Mouse (Mus musculus): ENCODE measurements at regions not wholly inside any gene's neighbourhood (a gene's known extent, or its start where the extent isn't known, plus 50 kb on each side); places are given as distances from the start of the nearest gene placed in this dataset.

GRCm38 (mm10) chr11:19827996-19828395, 96.2 kb upstream of the Spred2 start:
- Histone ChIP-seq H3K4me2 (no peak overlapping the region), H3K27ac (no peak overlapping the region), H3K27me3 (replicated peaks) (no peaks in the 10 kb centered on the region), H3K4me1 (0 out of 2 replicates have a peak, but pooled peaks cover 4% of the 10 kb centered on the region), H3K4me3 (no peak overlapping the region), H3K9me3 (no peaks in the 10 kb centered on the region), H3K36me3 (replicated peaks) (no peaks in the 10 kb centered on the region), H3K9ac (no peak overlapping the region)
- ATAC-seq (replicated peaks) = no peak
- 91% methylated on average over 11 of the region's 11 CpGs for WGBS

DNA sequence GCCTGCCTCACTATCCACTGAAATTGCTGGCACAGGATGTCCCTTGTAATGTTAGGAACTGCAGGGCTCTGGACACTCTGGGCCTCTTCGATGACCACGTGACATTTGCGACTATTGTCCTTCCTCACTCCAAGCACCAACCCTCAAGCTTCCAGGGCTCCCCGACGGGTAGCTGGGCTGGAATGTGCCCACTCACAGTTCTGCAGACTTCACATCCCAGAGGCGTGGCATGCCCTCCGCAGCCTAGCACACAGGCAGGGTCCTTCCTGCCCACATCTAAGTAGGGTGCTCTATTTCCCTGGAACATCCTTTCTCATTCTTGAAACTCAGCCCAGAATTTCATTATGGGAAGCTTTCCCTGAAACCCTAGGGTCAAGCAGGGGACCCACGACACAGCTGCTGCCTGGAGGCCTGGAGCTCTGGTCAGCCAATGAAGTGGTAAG, 95.2 kb upstream of the Spred2 start:
- no peaks in the 10 kb centered on the region for H3K27me3 ChIP-seq (replicated peaks)
- 0 out of 2 replicates have a peak, but pooled peaks cover 4% of the 10 kb centered on the region for H3K4me1 ChIP-seq
- no peak overlapping the region for H3K4me2 ChIP-seq
- no peak overlapping the region for H3K27ac ChIP-seq
- H3K9ac ChIP-seq = no peak overlapping the region
- H3K9me3 ChIP-seq = no peaks in the 10 kb centered on the region
- H3K36me3 ChIP-seq (replicated peaks) = no peaks in the 10 kb centered on the region
- no peak overlapping the region for H3K4me3 ChIP-seq
- WGBS = 65% methylated on average over 8 of the region's 8 CpGs
- no peak for ATAC-seq (replicated peaks)

DNA sequence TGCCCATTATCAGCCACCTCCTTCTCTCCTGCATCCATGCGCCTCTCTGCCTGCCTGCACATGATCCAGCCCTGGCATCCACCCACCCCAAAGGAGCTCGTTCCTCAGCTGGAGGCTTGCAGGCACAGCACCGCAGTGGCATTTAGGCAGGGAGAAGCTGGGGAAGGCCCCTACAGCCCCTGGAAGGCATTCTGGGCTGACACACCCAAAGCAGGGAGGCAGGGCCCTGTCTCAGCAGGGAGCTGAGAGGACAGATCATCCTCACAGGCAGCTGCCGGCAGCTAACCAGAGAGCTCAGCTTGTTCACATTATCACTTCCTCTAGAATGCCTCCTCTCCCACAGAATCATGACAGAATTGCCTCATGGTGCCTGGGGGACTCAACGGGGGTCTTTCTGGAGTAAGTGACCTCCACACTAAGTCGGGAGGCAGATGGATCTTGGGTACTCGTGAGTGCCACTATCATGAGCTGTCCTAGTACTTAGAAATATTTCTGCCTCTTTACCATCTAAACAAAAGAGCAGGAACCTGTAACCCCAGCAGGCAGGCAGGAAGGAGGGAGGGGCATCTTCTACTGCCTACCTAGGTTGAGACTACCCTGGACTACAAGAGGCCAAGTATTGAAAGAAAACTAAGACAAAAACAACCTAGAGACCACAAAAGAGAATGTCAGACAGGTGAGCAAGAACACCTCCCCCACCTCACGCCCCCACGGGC, 94.5 kb upstream of the Spred2 start:
- no peak overlapping the region for H3K4me2 ChIP-seq
- no peak for ATAC-seq (replicated peaks)
- no peak overlapping the region for H3K4me3 ChIP-seq
- no peaks in the 10 kb centered on the region for H3K9me3 ChIP-seq
- H3K9ac ChIP-seq = no peak overlapping the region
- no peaks in the 10 kb centered on the region for H3K36me3 ChIP-seq (replicated peaks)
- H3K4me1 ChIP-seq = 0 out of 2 replicates have a peak, but pooled peaks cover 7% of the 10 kb centered on the region
- 29% methylated on average over 9 of the region's 9 CpGs for WGBS
- H3K27me3 ChIP-seq (replicated peaks) = no peaks in the 10 kb centered on the region
- no peak overlapping the region for H3K27ac ChIP-seq

DNA sequence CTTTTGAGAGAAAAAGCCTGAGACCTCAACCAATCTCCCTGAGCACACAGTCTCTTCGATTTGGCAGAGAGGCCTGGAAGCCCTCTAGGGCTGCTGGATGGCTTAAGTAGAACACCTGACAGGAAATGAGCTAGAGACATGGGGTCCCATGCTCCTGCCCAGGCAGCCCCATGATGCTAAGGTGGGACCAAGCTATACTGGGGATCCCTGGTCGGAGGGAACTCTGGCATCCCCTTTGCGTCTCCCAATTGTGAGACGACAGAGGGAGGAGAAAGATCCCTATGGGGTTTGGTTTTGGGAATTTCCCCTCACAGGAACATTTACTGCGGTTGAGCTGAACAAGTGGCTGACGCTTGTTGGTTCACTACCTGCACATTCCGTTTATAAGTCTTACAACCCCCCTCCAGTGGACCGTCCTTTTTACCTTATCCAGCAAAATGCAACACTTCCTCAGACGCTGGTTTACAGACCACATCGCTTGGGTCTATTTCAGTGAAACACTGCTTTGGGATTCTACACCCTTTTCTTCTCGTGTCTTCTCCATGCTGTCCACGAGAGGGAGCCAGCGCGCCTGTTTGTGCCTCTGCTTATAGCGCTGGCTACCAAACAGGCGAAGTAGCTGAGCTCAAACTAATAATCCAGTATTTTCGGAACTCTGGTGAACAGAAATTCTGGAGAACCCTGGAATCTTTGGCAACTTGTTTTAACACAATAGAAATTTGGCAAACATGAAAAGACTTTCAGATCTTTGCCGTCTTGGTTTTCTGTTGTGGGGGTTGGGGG, 93.7 kb upstream of the Spred2 start:
- Histone ChIP-seq H3K36me3 (replicated peaks) (no peaks in the 10 kb centered on the region), H3K4me2 (no peak overlapping the region), H3K4me1 (peaks cover 13% of the 10 kb centered on the region), H3K9ac (no peak overlapping the region), H3K9me3 (no peaks in the 10 kb centered on the region), H3K4me3 (no peak overlapping the region), H3K27me3 (replicated peaks) (no peaks in the 10 kb centered on the region), H3K27ac (no peak overlapping the region)
- 19% methylated on average over 18 of the region's 18 CpGs for WGBS
- ATAC-seq (replicated peaks) = peak; percentile 61

DNA sequence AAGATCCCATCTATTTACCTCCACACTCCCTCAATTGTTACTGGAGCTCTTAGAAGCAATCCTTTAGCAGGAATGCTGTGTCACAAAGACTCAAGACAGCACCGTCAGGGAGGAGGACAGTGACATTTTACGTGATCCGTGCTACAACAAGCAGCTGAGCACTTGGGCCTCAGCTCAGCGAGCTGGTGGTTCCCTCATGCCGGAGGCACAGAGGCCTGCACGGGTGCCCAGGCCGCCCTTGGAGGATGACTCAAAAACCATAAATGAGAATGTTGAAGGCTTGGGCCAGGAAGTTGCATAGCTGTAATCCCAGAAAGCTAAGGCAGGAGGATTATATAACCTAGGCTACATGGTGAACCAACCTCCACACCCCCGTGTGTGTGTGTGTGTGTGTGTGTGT, 89.6 kb upstream of the Spred2 start:
- Histone ChIP-seq H3K27ac (0 out of 2 replicates have a peak overlapping the region, but pooled peaks have one; percentile 20), H3K4me3 (no peak overlapping the region), H3K4me1 (peaks cover 13% of the 10 kb centered on the region), H3K9me3 (no peaks in the 10 kb centered on the region), H3K27me3 (replicated peaks) (no peaks in the 10 kb centered on the region), H3K9ac (no peak overlapping the region), H3K4me2 (no peak overlapping the region), H3K36me3 (replicated peaks) (no peaks in the 10 kb centered on the region)
- WGBS = 65% methylated on average over 8 of the region's 8 CpGs
- ATAC-seq (replicated peaks) = no peak

- 0 out of 2 replicates have a peak overlapping the region, but pooled peaks have one; percentile 1 for H3K9ac ChIP-seq
- H3K27ac ChIP-seq = peak overlapping the region; percentile 69
- peak; percentile 93 for ATAC-seq (replicated peaks)
- H3K4me3 ChIP-seq = no peak overlapping the region
- no peaks in the 10 kb centered on the region for H3K36me3 ChIP-seq (replicated peaks)
- peak overlapping the region; percentile 14; the same call in 1 of the 2 replicates for H3K4me2 ChIP-seq
- H3K4me1 ChIP-seq = peaks cover 12% of the 10 kb centered on the region
- H3K27me3 ChIP-seq (replicated peaks) = no peaks in the 10 kb centered on the region
- WGBS = 8% methylated on average over 6 of the region's 6 CpGs
- no peaks in the 10 kb centered on the region for H3K9me3 ChIP-seq
These were observed 88.9 kb upstream of the Spred2 start for GRCm38 (mm10) chr11:19835221-19835745.

GRCm38 (mm10) chr11:19838932-19839331, 85.2 kb upstream of the Spred2 start:
- Histone ChIP-seq H3K9me3 (no peaks in the 10 kb centered on the region), H3K9ac (no peak overlapping the region), H3K4me2 (no peak overlapping the region), H3K4me1 (peaks cover 9% of the 10 kb centered on the region), H3K27me3 (replicated peaks) (no peaks in the 10 kb centered on the region), H3K27ac (no peak overlapping the region), H3K36me3 (replicated peaks) (no peaks in the 10 kb centered on the region), H3K4me3 (no peak overlapping the region)
- WGBS = 90% methylated on average over 5 of the region's 5 CpGs
- ATAC-seq (replicated peaks) = no peak

DNA sequence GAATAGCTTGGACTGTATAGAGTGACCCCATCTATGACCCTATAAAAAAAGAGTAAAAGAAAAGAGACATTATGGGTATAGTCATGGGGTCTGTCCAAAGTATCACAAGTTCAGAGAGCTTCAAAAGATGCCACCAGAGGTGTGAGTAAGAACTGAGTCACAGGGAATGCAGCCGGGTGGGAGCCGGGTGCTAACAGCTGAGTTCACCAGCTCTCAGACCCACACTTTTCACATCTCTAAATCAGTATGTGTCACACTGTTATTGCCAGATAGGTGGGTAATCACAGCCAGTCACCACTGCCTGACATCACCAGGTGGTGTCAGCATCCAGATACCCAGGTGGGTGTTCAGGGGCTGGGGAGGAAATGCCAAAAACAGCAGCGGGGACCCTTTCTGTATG, 81.1 kb upstream of the Spred2 start:
- H3K27ac ChIP-seq = no peak overlapping the region
- no peaks in the 10 kb centered on the region for H3K9me3 ChIP-seq
- H3K4me3 ChIP-seq = no peak overlapping the region
- 89% methylated on average over 3 of the region's 3 CpGs for WGBS
- no peak overlapping the region for H3K9ac ChIP-seq
- H3K4me1 ChIP-seq = no peaks in the 10 kb centered on the region
- ATAC-seq (replicated peaks) = no peak
- no peak overlapping the region for H3K4me2 ChIP-seq
- H3K36me3 ChIP-seq (replicated peaks) = no peaks in the 10 kb centered on the region
- H3K27me3 ChIP-seq (replicated peaks) = no peaks in the 10 kb centered on the region

- Histone ChIP-seq H3K27ac (no peak overlapping the region), H3K4me1 (no peaks in the 10 kb centered on the region), H3K9ac (no peak overlapping the region), H3K4me2 (no peak overlapping the region), H3K36me3 (replicated peaks) (no peaks in the 10 kb centered on the region), H3K27me3 (replicated peaks) (no peaks in the 10 kb centered on the region), H3K4me3 (no peak overlapping the region), H3K9me3 (no peaks in the 10 kb centered on the region)
- WGBS = 95% methylated on average over 6 of the region's 6 CpGs
- ATAC-seq (replicated peaks) = no peak
These were observed 76.3 kb upstream of the Spred2 start for GRCm38 (mm10) chr11:19847910-19848309.

- no peak for ATAC-seq (replicated peaks)
- Histone ChIP-seq H3K27me3 (replicated peaks) (no peaks in the 10 kb centered on the region), H3K4me1 (no peaks in the 10 kb centered on the region), H3K9me3 (no peaks in the 10 kb centered on the region), H3K36me3 (replicated peaks) (no peaks in the 10 kb centered on the region), H3K27ac (no peak overlapping the region), H3K4me2 (no peak overlapping the region), H3K4me3 (no peak overlapping the region), H3K9ac (no peak overlapping the region)
- 88% methylated on average over 6 of the region's 6 CpGs for WGBS
These were observed 75.8 kb upstream of the Spred2 start for GRCm38 (mm10) chr11:19848412-19848811.

GRCm38 (mm10) chr11:19849347-19849811, 74.8 kb upstream of the Spred2 start:
- 57% methylated on average over 4 of the region's 4 CpGs for WGBS
- ATAC-seq (replicated peaks) = no peak
- Histone ChIP-seq H3K9me3 (no peaks in the 10 kb centered on the region), H3K4me1 (no peaks in the 10 kb centered on the region), H3K4me3 (no peak overlapping the region), H3K9ac (no peak overlapping the region), H3K27me3 (replicated peaks) (no peaks in the 10 kb centered on the region), H3K36me3 (replicated peaks) (no peaks in the 10 kb centered on the region), H3K4me2 (no peak overlapping the region), H3K27ac (no peak overlapping the region)

DNA sequence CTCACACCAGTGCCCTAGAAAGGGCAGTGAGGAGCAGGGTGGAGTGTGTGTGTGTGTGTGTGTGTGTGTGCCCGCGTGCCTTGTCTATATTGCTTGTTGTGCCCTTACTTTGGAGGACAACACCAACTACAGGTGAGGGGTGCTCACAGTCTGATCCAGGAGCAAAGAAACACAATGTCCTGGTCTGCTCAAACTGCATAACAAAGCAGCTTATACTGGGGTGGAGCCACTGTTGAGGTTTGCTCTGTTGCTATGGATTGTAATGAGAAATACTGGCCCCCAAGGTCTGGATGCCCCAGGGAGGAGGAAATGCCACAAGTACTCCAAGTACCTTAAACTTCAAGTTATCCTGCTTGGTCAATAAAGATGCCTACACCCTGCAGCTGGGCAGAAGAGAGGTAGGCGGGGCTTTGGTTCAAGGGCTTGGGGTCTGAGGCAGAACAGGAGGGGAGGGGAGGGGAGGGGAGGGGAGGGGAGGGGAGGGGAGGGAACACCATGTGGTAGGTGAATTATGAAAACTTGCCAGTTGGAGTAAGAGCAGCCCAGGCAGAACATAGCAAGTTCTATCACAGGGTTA, 74.2 kb upstream of the Spred2 start:
- H3K9ac ChIP-seq = no peak overlapping the region
- no peaks in the 10 kb centered on the region for H3K4me1 ChIP-seq
- H3K4me2 ChIP-seq = no peak overlapping the region
- H3K9me3 ChIP-seq = no peaks in the 10 kb centered on the region
- 81% methylated on average over 3 of the region's 3 CpGs for WGBS
- ATAC-seq (replicated peaks) = no peak
- no peak overlapping the region for H3K4me3 ChIP-seq
- no peak overlapping the region for H3K27ac ChIP-seq
- H3K27me3 ChIP-seq (replicated peaks) = no peaks in the 10 kb centered on the region
- no peaks in the 10 kb centered on the region for H3K36me3 ChIP-seq (replicated peaks)
